Mouse (Mus musculus) embryo, embryonic 11 days (tissue): ENCODE measurements at regions not wholly inside any gene's neighbourhood (a gene's known extent, or its start where the extent isn't known, plus 50 kb on each side); places are given as distances from the start of the nearest gene placed in this dataset.

Source experiments
- DNase-seq: peaks from one replicate; pipeline ENCODE4 v3.0.0-alpha.2; 2015

DNA sequence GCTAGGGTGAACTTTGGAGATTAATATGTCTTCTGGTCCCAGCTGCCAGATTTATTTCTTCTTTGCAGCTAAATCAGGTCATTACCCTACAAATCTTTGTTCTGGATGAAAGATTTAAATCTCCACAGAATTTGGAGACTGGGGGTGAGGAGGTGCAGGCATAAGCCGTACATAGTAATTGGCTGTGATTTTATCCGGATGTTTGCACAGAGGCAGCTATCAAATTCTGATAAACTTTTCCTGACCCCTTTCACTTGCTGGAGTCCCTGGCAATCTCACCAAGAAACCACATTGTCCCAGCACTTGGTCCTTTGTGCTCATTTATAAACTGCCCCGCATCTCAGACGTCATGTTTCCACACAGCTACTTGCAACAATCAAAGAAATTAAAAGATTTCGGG is 128.8 kb upstream of the Map3k7 start:
- DNase-seq, result no peak

DNA sequence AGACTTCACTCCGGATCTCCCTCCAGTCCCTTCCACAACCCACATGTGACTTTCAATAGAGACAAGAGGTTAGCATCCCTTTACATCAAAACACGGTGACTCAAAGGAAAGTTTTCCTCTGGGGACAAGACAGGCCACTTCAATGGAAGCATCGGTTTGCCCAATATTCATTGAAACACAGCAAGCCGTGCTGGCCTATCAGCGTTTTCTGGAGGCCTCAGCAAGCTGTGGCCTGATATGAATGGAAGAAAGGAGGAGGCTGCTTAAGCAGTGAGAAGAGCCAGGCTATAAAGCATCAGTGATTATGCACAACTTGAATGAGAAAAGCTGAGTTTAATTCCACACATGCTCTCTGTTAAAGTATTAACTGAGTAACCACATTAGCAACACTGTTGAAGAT is 125.3 kb upstream of the Map3k7 start:
- no peak for DNase-seq

DNA sequence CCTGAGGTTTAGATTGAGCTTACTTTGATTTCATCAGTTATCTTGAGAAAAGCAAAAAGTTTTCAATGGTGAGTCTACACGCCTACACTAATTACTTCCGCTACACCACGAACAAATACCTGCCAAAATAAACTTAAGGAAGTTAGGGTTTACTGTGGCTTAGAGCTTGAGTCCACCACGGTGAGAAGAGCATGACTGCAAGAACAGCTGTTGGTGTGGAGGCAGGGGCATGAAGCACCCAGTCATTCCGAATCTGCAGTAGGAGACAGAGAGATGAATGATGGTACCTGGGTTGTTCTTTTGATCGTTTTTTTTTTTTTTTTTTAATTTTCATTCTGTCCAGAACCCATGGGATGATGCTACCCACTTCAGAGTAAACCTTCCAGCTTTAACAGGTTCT is 114.1 kb upstream of the Map3k7 start:
- DNase-seq, result no peak

DNA sequence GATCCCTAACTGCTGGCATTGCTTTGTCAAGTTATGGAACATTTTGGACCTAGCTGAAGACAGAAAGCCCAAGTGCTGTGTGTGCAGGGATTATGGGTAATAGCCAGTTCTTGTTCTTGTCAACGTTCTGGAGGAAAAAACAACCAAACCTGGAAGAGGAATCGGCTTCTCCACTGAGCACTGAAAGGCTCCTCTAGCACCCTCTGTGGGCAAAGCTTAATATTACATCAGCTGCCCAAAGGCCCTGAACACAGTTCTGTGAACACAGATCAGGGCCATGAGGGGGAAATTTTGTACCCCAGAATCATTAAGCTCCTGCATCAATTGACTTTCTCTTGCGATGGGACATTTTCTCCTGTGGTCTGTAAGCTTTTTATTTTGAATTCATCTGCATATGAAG is 112.9 kb upstream of the Map3k7 start:
- no peak for DNase-seq

DNA sequence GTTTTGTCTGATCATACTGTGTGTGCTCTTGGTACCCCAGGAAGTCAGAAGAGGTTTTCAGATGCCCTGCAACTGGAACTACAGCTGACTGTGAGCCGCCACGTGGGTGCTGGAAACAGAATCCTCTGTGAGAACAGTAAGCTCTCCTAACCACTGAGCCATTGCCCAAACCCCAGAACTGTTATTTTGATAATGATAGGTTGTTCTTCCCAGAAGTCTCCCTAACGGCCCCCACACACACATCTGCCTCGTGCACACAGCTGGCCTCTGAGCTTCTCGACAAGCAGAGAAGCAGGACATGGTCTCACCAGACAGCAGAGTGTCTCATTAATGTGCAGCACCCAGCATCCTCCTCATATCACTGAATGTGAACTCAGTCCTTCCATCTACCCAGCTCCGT is 110.0 kb upstream of the Map3k7 start:
- DNase-seq, result no peak

DNA sequence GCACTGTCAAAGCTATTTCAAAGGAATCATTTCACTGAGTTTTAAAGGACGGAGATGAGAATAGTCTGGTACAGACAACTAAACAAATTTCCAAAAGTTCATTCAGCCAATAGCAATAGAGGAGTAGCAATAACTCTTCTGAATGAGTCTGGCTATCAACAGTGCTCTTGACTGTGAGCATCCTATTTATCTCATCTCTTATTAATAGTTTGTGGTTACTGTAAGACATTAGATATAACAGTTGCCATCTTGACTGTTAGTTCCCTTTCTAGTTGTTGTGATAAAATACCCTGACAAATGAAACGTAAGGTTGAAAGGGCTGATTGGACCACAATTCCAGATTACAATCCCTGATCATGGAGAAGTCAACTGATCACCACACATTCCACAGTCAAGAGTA is 103.5 kb upstream of the Map3k7 start:
- DNase-seq, result no peak

DNA sequence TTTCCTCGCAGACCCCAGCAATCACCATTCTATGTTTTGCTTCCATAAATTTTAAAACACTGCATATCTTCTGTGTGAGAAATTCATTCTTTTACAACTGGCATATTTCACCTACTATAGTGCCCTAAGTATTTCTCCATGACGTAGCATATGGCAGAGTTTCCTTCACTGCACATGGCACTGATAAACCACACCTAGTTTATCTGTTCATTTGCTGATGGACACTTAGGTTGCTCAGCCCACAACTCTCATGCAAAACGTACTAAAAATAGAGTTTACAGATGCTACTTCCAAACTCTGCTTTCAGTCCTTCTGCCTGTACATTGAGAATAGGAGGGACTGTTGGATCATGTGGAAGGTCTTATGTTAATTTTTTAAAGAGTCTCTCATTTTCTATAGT is 102.7 kb upstream of the Map3k7 start:
- no peak for DNase-seq

DNA sequence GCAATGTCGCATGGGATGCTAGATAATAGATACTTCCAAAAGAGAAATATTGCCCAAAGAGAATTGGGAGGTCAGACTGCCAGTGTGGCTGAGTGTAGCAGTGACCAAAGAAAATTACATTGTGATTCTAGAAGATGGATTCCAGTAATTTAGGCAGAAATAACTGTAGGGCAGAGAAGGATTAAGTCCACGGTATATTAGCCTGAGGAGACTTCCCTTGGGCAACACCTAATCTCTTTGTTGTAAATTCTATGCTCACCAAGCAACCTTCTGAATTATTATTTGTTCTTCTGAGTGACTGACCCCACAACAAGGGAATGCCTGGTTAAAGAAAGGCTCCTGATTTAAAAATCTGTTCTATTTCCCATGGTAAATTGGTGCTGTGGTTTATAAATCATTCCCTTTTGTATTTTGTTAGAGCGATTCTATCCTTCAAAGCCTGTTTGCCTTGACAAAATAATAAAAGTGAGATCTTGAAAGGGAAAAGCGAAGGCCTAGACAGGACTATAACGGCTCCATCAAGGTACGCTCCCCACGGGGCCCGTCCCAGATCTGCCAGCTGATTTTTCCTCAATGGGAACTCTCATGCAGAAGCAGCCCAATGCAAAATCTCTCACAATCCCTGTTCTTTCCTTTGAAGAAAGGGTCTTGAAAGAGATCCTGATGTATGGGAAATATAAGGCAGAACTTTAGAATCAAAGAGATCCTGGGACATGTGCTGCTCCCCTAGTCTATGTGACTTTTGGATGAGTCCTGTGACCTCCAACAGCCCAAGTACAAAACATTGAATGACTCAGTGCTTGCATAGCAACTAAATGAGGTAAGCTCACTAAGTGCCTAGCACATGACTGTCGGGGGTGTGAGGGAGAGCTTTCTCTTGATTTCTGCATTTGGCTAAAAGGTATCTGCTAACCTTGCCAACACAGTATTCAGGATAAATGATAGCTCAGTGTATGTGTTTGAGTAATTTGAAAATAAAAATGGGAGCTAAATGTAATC is 90.6 kb upstream of the Map3k7 start:
- DNase-seq, result peak; percentile 45

DNA sequence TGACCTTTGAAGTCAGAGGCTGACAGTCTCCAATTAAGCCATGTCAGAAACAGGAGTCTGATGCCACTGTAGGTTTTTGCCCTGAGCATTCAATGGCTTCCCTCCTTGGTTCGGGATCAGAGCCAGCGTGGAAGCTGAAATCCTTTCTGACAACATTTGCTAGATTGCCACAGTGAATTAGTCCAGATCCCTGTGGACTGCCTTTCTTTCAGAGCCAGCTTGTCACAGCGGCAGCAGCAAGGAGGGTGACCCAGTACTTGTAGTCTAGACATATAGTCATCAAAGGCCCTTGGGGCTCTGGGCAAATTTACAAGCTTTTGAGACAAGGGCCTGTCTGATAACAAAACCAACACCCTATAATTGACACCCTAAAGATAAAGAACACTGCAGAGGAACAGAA is 86.5 kb upstream of the Map3k7 start:
- DNase-seq, result no peak

DNA sequence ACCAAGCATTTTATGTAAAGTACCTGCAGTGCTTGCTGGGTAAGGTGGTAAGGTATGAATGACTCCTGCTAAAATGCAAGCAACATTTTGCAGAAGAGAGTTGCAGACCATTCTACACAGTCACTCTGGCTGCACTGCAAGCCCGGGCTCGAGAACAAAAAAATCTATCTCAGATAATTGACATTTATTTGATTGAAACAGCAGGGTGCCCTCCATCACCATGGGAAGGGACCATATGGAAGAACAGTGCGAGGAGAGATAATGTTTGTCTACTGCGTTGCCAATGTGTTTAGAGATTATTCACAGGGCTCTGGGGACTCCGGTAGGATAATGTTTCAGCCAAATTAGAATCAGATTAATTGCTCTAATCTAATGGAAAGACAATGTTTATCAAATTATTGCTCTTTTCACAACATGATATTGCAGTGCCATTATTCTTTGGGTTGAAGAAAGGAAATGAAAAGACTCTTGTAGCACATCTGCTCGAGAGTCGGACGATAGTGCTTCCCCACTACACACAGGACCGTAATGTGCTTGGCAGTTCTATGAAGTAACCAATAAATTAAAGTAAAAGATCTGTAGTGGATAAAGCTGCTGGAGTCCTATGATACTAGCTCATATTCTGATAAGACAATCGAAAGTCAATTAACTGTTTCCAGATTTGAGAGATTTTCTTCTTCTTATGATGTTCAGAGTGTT is 85.3 kb upstream of the Map3k7 start:
- no peak for DNase-seq

DNA sequence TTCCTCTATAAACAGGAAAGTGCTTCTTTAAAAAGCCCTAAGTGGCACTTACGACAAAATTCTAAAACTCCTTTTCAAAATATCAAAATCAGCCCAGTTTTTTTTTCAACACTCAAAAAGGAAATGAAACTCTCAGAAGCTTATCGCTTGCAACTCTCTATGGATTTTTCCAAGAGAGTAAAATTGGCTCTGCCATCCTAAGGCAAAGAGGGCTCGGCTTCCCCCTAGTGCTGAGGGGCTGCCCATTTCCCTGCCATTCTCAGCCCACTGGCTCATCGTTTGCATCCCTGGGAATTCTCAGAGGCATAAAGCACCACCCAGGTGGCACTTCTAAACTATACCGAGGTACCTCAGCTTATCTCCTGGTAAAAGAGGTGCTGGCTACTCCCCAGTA is 84.7 kb upstream of the Map3k7 start:
- no peak for DNase-seq

DNA sequence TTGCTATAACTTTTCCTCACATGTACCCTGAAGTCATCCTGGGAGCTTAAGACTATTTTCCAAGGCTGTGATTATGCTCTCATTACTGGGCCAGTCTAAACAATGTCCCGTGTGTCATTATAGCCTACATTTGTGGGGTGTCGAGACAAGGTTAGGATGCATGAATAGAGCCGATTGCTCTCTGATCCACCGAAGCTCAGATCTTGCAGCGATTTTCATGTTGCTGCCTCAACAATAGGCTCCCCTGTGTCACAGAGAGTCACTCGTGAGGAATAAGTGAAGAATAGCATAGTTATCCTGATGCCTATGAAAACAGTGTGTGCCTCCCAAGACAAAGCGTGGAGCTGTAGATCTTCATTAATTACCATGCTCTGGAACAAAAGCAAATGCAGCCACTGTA is 83.7 kb upstream of the Map3k7 start:
- no peak for DNase-seq

DNA sequence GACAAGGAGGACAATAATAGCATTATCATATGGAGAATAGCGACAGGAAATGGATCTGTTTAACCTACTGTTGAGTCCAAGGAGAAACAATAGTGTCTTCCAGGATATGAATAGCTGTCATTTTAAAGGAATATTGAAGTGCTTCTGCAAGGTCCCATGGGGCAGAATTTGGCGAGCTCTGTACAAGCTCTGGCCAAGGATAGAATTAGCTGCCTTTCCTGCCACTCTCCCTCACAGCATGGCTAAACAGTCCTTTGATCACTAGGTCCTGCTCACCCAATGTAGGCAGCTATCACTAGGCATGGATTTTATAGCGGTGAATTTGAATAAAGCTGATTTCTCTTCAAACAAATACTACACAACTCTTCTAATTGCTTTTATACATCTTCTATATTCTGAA is 74.2 kb upstream of the Map3k7 start:
- DNase-seq, result no peak

DNA sequence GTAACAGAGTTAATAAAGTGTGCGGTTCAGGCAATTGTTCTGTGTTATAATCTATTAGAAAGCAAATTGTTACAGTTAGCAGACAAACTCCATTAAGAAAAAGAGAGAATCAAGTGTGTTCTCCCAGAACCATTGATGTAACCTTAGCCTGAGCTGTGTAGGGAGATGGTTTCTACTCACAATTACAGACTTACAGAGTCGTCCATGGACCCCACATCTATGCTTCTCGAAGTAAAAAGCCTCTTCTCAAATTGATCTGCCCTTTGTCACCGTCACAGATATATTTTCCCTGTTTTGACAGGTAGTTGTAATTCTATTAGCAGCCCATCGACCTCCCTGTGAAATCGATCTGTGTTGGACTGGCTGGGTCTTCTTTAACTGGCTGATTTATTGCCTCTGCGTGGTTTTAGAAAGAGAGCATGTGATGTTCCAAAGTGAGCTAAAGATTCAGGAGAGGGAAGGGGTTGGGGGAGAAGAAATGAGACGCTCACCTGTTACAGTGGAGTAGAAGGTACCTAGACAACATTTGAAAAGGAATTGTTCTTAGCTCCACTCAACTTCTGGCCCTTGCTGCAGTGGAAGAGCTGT is 54.7 kb upstream of the Map3k7 start:
- no peak for DNase-seq
